Mouse (Mus musculus): ENCODE data around the gene Ddx20. TPM values are rescaled to one million over a fixed set of nuclear protein-coding genes. Genes with fewer than 3 reads are reported as not detected.

Gene Ddx20
- polyA plus RNA-seq, 1 experiment from 2014 or later = 25.2 TPM

GRCm38 (mm10) chr3:105726037-105726436 lies 38.7 kb upstream of the Ddx20 start:
- H3K4me1 ChIP-seq (replicated peaks; ENCODE audit: insufficient read depth, low read length) = no peaks in the 10 kb centered on the region
- no peak overlapping the region for H3K27ac ChIP-seq
- WGBS = 3% methylated on average over 1 of the region's 1 CpGs
- no peak overlapping the region for H3K4me3 ChIP-seq (replicated peaks; ENCODE audit: low read depth, low read length)
- no peak overlapping the region for H3K9ac ChIP-seq (ENCODE audit: low read depth, low read length)
- H3K4me2 ChIP-seq (ENCODE audit: low read length) = no peak overlapping the region
- ATAC-seq (replicated peaks; ENCODE audit: low FRiP score, low read depth) = no peak
- TF ChIP-seq CTCF (IDR thresholded peaks at IDR 0.05; ENCODE audit: low read depth) = peak; percentile 95
- H3K36me3 ChIP-seq (ENCODE audit: insufficient read depth, low read length) = peaks cover 7% of the 10 kb centered on the region; the same call in 1 of the 2 replicates
- H3K27me3 ChIP-seq (ENCODE audit: insufficient read depth, low read length) = no peaks in the 10 kb centered on the region
- H3K9me3 ChIP-seq (replicated peaks; ENCODE audit: low read length) = no peaks in the 10 kb centered on the region
- peak; percentile 86 for DNase-seq (ENCODE audit: low spot score)

GRCm38 (mm10) chr3:105722510-105722909 lies 35.1 kb upstream of the Ddx20 start:
- H3K4me1 ChIP-seq (replicated peaks; ENCODE audit: insufficient read depth, low read length) = no peaks in the 10 kb centered on the region
- ATAC-seq (replicated peaks; ENCODE audit: low FRiP score, low read depth) = no peak
- no peak for TF ChIP-seq CTCF (IDR thresholded peaks at IDR 0.05; ENCODE audit: low read depth)
- no peaks in the 10 kb centered on the region for H3K36me3 ChIP-seq (ENCODE audit: insufficient read depth, low read length)
- H3K4me3 ChIP-seq (replicated peaks; ENCODE audit: low read depth, low read length) = no peak overlapping the region
- H3K4me2 ChIP-seq (ENCODE audit: low read length) = no peak overlapping the region
- 93% methylated on average over 3 of the region's 3 CpGs for WGBS
- DNase-seq (ENCODE audit: low spot score) = no peak
- no peaks in the 10 kb centered on the region for H3K27me3 ChIP-seq (ENCODE audit: insufficient read depth, low read length)
- no peak overlapping the region for H3K9ac ChIP-seq (ENCODE audit: low read depth, low read length)
- no peaks in the 10 kb centered on the region for H3K9me3 ChIP-seq (replicated peaks; ENCODE audit: low read length)
- H3K27ac ChIP-seq = no peak overlapping the region

GRCm38 (mm10) chr3:105721681-105722201 lies 34.4 kb upstream of the Ddx20 start:
- no peak for TF ChIP-seq CTCF (IDR thresholded peaks at IDR 0.05; ENCODE audit: low read depth)
- DNase-seq (ENCODE audit: low spot score) (no peak), ATAC-seq (replicated peaks; ENCODE audit: low FRiP score, low read depth) (no peak)
- Histone ChIP-seq H3K27me3 (ENCODE audit: insufficient read depth, low read length) (no peaks in the 10 kb centered on the region), H3K4me3 (replicated peaks; ENCODE audit: low read depth, low read length) (no peak overlapping the region), H3K4me1 (replicated peaks; ENCODE audit: insufficient read depth, low read length) (no peaks in the 10 kb centered on the region), H3K36me3 (ENCODE audit: insufficient read depth, low read length) (no peaks in the 10 kb centered on the region), H3K27ac (no peak overlapping the region), H3K9me3 (replicated peaks; ENCODE audit: low read length) (no peaks in the 10 kb centered on the region), H3K4me2 (ENCODE audit: low read length) (no peak overlapping the region), H3K9ac (ENCODE audit: low read depth, low read length) (no peak overlapping the region)
- 69% methylated on average over 2 of the region's 2 CpGs for WGBS

DNA sequence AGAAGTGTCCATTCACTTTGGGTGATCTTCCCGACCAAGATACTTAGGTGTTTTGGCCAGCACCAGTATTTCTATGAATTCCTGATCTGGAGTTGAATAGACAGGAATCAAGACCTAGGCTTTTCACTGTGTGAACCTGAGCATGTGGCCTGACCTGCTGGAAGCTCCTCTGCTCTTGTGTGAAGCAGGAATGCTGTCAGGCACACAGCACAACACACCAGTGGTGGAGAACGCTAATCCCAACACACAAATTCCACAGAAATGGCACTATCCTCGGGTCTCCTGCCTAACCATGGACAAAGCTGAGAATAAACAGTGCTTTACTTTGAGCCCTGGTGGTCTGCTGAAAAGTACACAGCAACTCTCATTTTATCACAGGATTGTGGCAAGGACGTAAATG lies 33.1 kb upstream of the Ddx20 start:
- H3K36me3 ChIP-seq (ENCODE audit: insufficient read depth, low read length) = no peaks in the 10 kb centered on the region
- no peaks in the 10 kb centered on the region for H3K27me3 ChIP-seq (ENCODE audit: insufficient read depth, low read length)
- ATAC-seq (replicated peaks; ENCODE audit: low FRiP score, low read depth) = no peak
- H3K9me3 ChIP-seq (replicated peaks; ENCODE audit: low read length) = no peaks in the 10 kb centered on the region
- no peak overlapping the region for H3K27ac ChIP-seq
- no peak overlapping the region for H3K9ac ChIP-seq (ENCODE audit: low read depth, low read length)
- H3K4me2 ChIP-seq (ENCODE audit: low read length) = no peak overlapping the region
- H3K4me1 ChIP-seq (replicated peaks; ENCODE audit: insufficient read depth, low read length) = no peaks in the 10 kb centered on the region
- no peak for TF ChIP-seq CTCF (IDR thresholded peaks at IDR 0.05; ENCODE audit: low read depth)
- DNase-seq (ENCODE audit: low spot score) = no peak
- no peak overlapping the region for H3K4me3 ChIP-seq (replicated peaks; ENCODE audit: low read depth, low read length)
- WGBS = 79% methylated on average over 4 of the region's 4 CpGs

DNA sequence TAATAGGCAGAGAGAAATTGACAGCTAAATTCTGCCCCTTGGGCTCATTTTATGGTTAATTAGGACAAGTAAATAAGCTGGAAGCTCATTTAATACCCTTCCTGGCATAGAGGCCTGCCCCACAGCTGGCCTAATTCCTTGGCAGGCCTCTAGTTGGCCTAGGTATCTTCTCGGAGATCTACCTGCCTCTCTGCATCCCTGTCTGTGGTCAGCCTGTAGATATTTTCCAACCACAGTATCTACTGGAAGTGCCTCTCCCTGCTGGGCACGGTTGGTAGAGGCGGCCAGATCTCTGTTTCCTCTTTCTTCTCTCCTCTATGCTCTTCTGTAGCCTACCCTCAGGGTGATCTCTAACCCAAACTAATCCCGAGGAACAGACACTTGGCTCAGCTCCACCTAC lies 32.6 kb upstream of the Ddx20 start:
- Histone ChIP-seq H3K36me3 (ENCODE audit: insufficient read depth, low read length) (no peaks in the 10 kb centered on the region), H3K4me3 (replicated peaks; ENCODE audit: low read depth, low read length) (no peak overlapping the region), H3K9me3 (replicated peaks; ENCODE audit: low read length) (no peaks in the 10 kb centered on the region), H3K27ac (no peak overlapping the region), H3K4me1 (replicated peaks; ENCODE audit: insufficient read depth, low read length) (no peaks in the 10 kb centered on the region), H3K27me3 (ENCODE audit: insufficient read depth, low read length) (no peaks in the 10 kb centered on the region), H3K9ac (ENCODE audit: low read depth, low read length) (no peak overlapping the region), H3K4me2 (ENCODE audit: low read length) (no peak overlapping the region)
- DNase-seq (ENCODE audit: low spot score) = no peak
- WGBS = 75% methylated on average over 4 of the region's 4 CpGs
- TF ChIP-seq CTCF (IDR thresholded peaks at IDR 0.05; ENCODE audit: low read depth) = no peak
- ATAC-seq (replicated peaks; ENCODE audit: low FRiP score, low read depth) = no peak

- Histone ChIP-seq H3K4me1 (replicated peaks; ENCODE audit: insufficient read depth, low read length) (no peaks in the 10 kb centered on the region), H3K4me3 (replicated peaks; ENCODE audit: low read depth, low read length) (no peak overlapping the region), H3K27ac (no peak overlapping the region), H3K36me3 (ENCODE audit: insufficient read depth, low read length) (no peaks in the 10 kb centered on the region), H3K9me3 (replicated peaks; ENCODE audit: low read length) (no peaks in the 10 kb centered on the region), H3K27me3 (ENCODE audit: insufficient read depth, low read length) (no peaks in the 10 kb centered on the region), H3K4me2 (ENCODE audit: low read length) (no peak overlapping the region), H3K9ac (ENCODE audit: low read depth, low read length) (no peak overlapping the region)
- 30% methylated on average over 4 of the region's 4 CpGs for WGBS
- no peak for DNase-seq (ENCODE audit: low spot score)
- ATAC-seq (replicated peaks; ENCODE audit: low FRiP score, low read depth) = no peak
- TF ChIP-seq CTCF (IDR thresholded peaks at IDR 0.05; ENCODE audit: low read depth) = peak; percentile 39
Measured at GRCm38 (mm10) chr3:105718746-105719145, 31.4 kb upstream of the Ddx20 start.
